Mouse (Mus musculus): Measurements from ENCODE around the gene Bicd2. TPM values are rescaled to one million over a fixed set of nuclear protein-coding genes. Genes with fewer than 3 reads are reported as not detected.

Gene Bicd2
- polyA plus RNA-seq, 1 experiment from 2014 or later, result 15.2 TPM

DNA sequence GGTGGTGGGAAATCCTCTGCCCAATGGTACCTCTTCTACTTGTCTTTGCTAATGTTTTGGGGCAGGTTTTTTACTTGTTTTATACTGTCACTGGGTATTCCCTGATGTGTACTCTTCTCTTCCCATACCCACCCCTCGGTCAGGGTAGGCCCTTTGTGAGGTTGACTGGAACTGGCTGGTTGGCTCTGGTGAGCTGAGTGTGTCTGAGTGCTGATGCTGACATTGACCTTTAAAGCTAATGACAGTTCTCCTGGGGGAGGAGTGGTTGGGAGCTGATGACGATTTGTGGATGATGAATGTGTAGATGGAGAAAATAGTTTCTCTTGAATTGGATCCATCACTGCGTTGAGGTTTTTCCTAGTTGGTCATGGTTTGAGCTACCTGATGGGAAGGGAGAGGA, 85.4 kb downstream of the Bicd2 start:
- no peak overlapping the region for H3K27ac ChIP-seq
- no peaks in the 10 kb centered on the region for H3K27me3 ChIP-seq (replicated peaks)
- peaks cover 70% of the 10 kb centered on the region for H3K4me1 ChIP-seq
- peaks cover 15% of the 10 kb centered on the region for H3K36me3 ChIP-seq
- no peaks in the 10 kb centered on the region for H3K9me3 ChIP-seq (replicated peaks)
- H3K4me2 ChIP-seq, result no peak overlapping the region
- ATAC-seq, result no peak
- WGBS (ENCODE audit: insufficient replicate concordance), result 73% methylated on average over 3 of the region's 3 CpGs
- H3K9ac ChIP-seq, result no peak overlapping the region
- H3K4me3 ChIP-seq, result no peak overlapping the region

GRCm38 (mm10) chr13:49428042-49428675, 86.8 kb downstream of the Bicd2 start:
- 77% methylated on average over 1 of the region's 1 CpGs for WGBS (ENCODE audit: insufficient replicate concordance)
- ATAC-seq, result no peak

DNA sequence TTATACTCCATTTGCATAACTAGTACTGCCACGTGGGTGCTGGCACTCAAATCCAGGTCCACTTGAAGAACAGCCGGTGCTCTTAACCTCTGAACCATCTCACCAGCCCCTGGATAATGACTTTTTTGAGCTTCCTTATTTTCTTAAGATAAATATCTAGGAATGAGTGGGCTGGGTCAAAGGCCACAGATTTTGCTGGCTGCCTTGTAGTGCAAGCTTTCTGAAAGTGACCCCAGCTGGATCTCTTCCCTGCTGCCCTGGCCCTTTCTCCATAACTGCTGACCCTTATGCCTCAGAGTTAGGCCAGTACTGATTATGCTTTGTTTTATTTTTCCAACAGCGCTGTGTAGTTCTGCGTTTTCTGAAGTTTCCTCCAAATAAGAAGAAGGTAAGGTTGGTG, 89.1 kb downstream of the Bicd2 start:
- Histone ChIP-seq H3K36me3 (peaks cover 48% of the 10 kb centered on the region), H3K4me3 (no peak overlapping the region), H3K4me2 (no peak overlapping the region), H3K9ac (no peak overlapping the region), H3K27me3 (replicated peaks) (no peaks in the 10 kb centered on the region), H3K4me1 (peaks cover 34% of the 10 kb centered on the region), H3K9me3 (replicated peaks) (no peaks in the 10 kb centered on the region), H3K27ac (no peak overlapping the region)
- ATAC-seq, result no peak
- 74% methylated on average over 4 of the region's 4 CpGs for WGBS (ENCODE audit: insufficient replicate concordance)

More at GRCm38 (mm10) chr13:49428042-49428675, 86.8 kb downstream of the Bicd2 start:
- H3K9ac ChIP-seq, result no peak overlapping the region
- peaks cover 26% of the 10 kb centered on the region for H3K36me3 ChIP-seq
- no peak overlapping the region for H3K4me3 ChIP-seq
- H3K27ac ChIP-seq, result no peak overlapping the region
- H3K4me1 ChIP-seq, result peaks cover 55% of the 10 kb centered on the region
- H3K4me2 ChIP-seq, result no peak overlapping the region
- H3K27me3 ChIP-seq (replicated peaks), result no peaks in the 10 kb centered on the region
- no peaks in the 10 kb centered on the region for H3K9me3 ChIP-seq (replicated peaks)

GRCm38 (mm10) chr13:49433268-49434029, 92.1 kb downstream of the Bicd2 start:
- H3K36me3 ChIP-seq, result peaks cover 75% of the 10 kb centered on the region
- no peak for ATAC-seq
- no peaks in the 10 kb centered on the region for H3K9me3 ChIP-seq (replicated peaks)
- H3K4me3 ChIP-seq, result no peak overlapping the region
- no peak overlapping the region for H3K9ac ChIP-seq
- H3K4me2 ChIP-seq, result no peak overlapping the region
- no peaks in the 10 kb centered on the region for H3K27me3 ChIP-seq (replicated peaks)
- WGBS (ENCODE audit: insufficient replicate concordance), result 64% methylated on average over 2 of the region's 2 CpGs
- H3K27ac ChIP-seq, result no peak overlapping the region
- peaks cover 6% of the 10 kb centered on the region for H3K4me1 ChIP-seq

DNA sequence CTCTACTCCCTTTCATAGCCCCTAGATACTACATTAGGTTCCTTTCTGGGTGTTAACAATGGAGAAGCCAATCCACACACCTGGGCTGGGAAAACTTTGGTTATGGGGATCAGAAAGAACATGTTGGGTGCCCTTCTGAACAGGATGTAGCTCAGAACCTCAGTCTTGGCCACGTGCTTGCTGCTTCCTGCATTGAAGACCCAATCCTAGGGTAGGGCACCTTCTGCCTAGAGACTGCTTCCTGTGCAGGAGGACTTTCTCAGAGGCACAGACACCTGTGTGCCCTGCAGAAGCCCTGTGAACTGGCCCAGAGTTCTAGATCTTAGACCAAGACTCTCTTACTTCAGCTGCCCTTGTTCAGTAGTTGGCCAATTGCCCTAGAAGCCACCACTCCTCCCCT, 94.4 kb downstream of the Bicd2 start:
- peaks cover 82% of the 10 kb centered on the region for H3K36me3 ChIP-seq
- no peak overlapping the region for H3K9ac ChIP-seq

DNA sequence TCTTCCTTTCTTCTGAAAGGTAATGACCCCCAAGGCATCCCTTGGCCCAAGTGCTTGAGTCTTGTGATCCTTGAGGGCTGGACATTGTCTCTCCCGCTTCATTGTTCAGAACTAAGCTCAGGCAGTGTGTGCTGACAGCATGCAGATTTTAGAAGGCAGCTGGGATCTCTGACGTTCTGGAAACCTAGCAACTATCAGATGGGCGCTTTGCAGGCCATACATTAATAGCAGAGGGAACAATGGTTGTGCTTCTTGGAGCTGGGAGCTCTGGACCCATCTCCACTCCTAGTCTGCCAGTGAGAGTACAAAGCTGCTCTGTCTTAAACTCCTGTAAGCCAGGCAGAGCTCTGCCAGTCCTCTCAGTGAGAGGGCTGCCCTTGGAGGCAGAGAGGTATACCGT, 94.8 kb downstream of the Bicd2 start:
- Histone ChIP-seq H3K4me1 (no peaks in the 10 kb centered on the region), H3K4me2 (no peak overlapping the region), H3K36me3 (peaks cover 78% of the 10 kb centered on the region), H3K9me3 (replicated peaks) (no peaks in the 10 kb centered on the region), H3K27ac (no peak overlapping the region), H3K27me3 (replicated peaks) (no peaks in the 10 kb centered on the region), H3K9ac (no peak overlapping the region), H3K4me3 (no peak overlapping the region)
- ATAC-seq, result no peak
- WGBS (ENCODE audit: insufficient replicate concordance), result 71% methylated on average over 4 of the region's 4 CpGs

More for the DNA sequence above, 94.4 kb downstream of the Bicd2 start:
- H3K4me1 ChIP-seq, result no peaks in the 10 kb centered on the region
- no peak for ATAC-seq
- no peaks in the 10 kb centered on the region for H3K9me3 ChIP-seq (replicated peaks)
- no peak overlapping the region for H3K4me2 ChIP-seq
- H3K27ac ChIP-seq, result no peak overlapping the region
- WGBS (ENCODE audit: insufficient replicate concordance), result 65% methylated on average over 1 of the region's 1 CpGs
- H3K27me3 ChIP-seq (replicated peaks), result no peaks in the 10 kb centered on the region
- H3K4me3 ChIP-seq, result no peak overlapping the region

Other genes with a start within 250 kb of the Bicd2 start
- 0.11 and 0.14 TPM in 2 replicates for gene Wnk2, start 193.6 kb upstream of the Bicd2 start, polyA plus RNA-seq (2016; fragmentation: Nextera tagmentation; extraction: Ambion mirVana)
- 41.5 and 42.6 TPM in 2 replicates for gene Ninj1, start 154.1 kb upstream of the Bicd2 start, polyA plus RNA-seq (2016; fragmentation: Nextera tagmentation; extraction: Ambion mirVana)
- 16.5 and 17.0 TPM in 2 replicates for gene Card19, start 125.5 kb upstream of the Bicd2 start, polyA plus RNA-seq (2016; fragmentation: Nextera tagmentation; extraction: Ambion mirVana)
- gene Susd3, start 92.9 kb upstream of the Bicd2 start, polyA plus RNA-seq (2016; fragmentation: Nextera tagmentation; extraction: Ambion mirVana), result 2.4 and 2.5 TPM in 2 replicates
- gene Fgd3, start 21.3 kb upstream of the Bicd2 start, polyA plus RNA-seq (2016; fragmentation: Nextera tagmentation; extraction: Ambion mirVana), result 0.32 and 0.49 TPM in 2 replicates
- gene Ippk, start 79.7 kb downstream of the Bicd2 start, polyA plus RNA-seq (2016; fragmentation: Nextera tagmentation; extraction: Ambion mirVana), result 13.6 and 13.9 TPM in 2 replicates
- 1.1 and 1.2 TPM in 2 replicates for gene Tes3-ps, start 151.7 kb downstream of the Bicd2 start, polyA plus RNA-seq (2016; fragmentation: Nextera tagmentation; extraction: Ambion mirVana)
- gene Ecm2, start 163.2 kb downstream of the Bicd2 start, polyA plus RNA-seq (2016; fragmentation: Nextera tagmentation; extraction: Ambion mirVana), result 0.28 and 0.33 TPM in 2 replicates
- 0.26 and 0.39 TPM in 2 replicates for gene Aspn, start 202.9 kb downstream of the Bicd2 start, polyA plus RNA-seq (2016; fragmentation: Nextera tagmentation; extraction: Ambion mirVana)
- gene Omd, start 240.9 kb downstream of the Bicd2 start, polyA plus RNA-seq (2016; fragmentation: Nextera tagmentation; extraction: Ambion mirVana), result 0.83 and 1.0 TPM in 2 replicates